Mouse (Mus musculus): Measurements from ENCODE around the gene Adgrv1. TPM values are rescaled to one million over a fixed set of nuclear protein-coding genes. Genes with fewer than 3 reads are reported as not detected.

The Adgrv1 gene
- polyA plus RNA-seq, 1 experiment from 2014 or later, result 10.3 TPM

GRCm38 (mm10) chr13:81342987-81343596, 289.9 kb downstream of the Adgrv1 start:
- Histone ChIP-seq H3K9me3 (ENCODE audit: control insufficient read depth, low read length) (no peaks in the 10 kb centered on the region), H3K36me3 (ENCODE audit: control insufficient read depth, insufficient read depth, low read length) (no peaks in the 10 kb centered on the region), H3K4me1 (ENCODE audit: control insufficient read depth, insufficient read depth, low read length) (no peaks in the 10 kb centered on the region), H3K4me3 (ENCODE audit: low read depth, low read length) (no peak overlapping the region), H3K27ac (ENCODE audit: low read depth, low read length) (no peak overlapping the region), H3K4me2 (ENCODE audit: low read depth, low read length) (no peak overlapping the region), H3K27me3 (ENCODE audit: control insufficient read depth, insufficient read depth, low read length) (no peaks in the 10 kb centered on the region), H3K9ac (replicated peaks; ENCODE audit: low read depth, low read length) (no peak overlapping the region)
- WGBS, result 81% methylated on average over 2 of the region's 2 CpGs
- no peak for ATAC-seq (ENCODE audit: low read depth)

GRCm38 (mm10) chr13:81335241-81335640, 297.7 kb downstream of the Adgrv1 start:
- no peaks in the 10 kb centered on the region for H3K27me3 ChIP-seq (ENCODE audit: control insufficient read depth, insufficient read depth, low read length)
- no peak overlapping the region for H3K27ac ChIP-seq (ENCODE audit: low read depth, low read length)
- H3K9ac ChIP-seq (replicated peaks; ENCODE audit: low read depth, low read length), result no peak overlapping the region
- 65% methylated on average over 1 of the region's 1 CpGs for WGBS
- H3K4me1 ChIP-seq (ENCODE audit: control insufficient read depth, insufficient read depth, low read length), result no peaks in the 10 kb centered on the region
- ATAC-seq (ENCODE audit: low read depth), result no peak
- H3K9me3 ChIP-seq (ENCODE audit: control insufficient read depth, low read length), result no peaks in the 10 kb centered on the region
- no peaks in the 10 kb centered on the region for H3K36me3 ChIP-seq (ENCODE audit: control insufficient read depth, insufficient read depth, low read length)
- H3K4me3 ChIP-seq (ENCODE audit: low read depth, low read length), result no peak overlapping the region
- H3K4me2 ChIP-seq (ENCODE audit: low read depth, low read length), result no peak overlapping the region

- WGBS, result 48% methylated on average over 3 of the region's 3 CpGs
- H3K4me1 ChIP-seq (ENCODE audit: control insufficient read depth, insufficient read depth, low read length), result no peaks in the 10 kb centered on the region
- ATAC-seq (ENCODE audit: low read depth), result no peak
- H3K4me3 ChIP-seq (ENCODE audit: low read depth, low read length), result no peak overlapping the region
- no peak overlapping the region for H3K4me2 ChIP-seq (ENCODE audit: low read depth, low read length)
- no peak overlapping the region for H3K27ac ChIP-seq (ENCODE audit: low read depth, low read length)
- no peaks in the 10 kb centered on the region for H3K36me3 ChIP-seq (ENCODE audit: control insufficient read depth, insufficient read depth, low read length)
- no peak overlapping the region for H3K9ac ChIP-seq (replicated peaks; ENCODE audit: low read depth, low read length)
- H3K27me3 ChIP-seq (ENCODE audit: control insufficient read depth, insufficient read depth, low read length), result no peaks in the 10 kb centered on the region
- H3K9me3 ChIP-seq (ENCODE audit: control insufficient read depth, low read length), result no peaks in the 10 kb centered on the region
Measured at GRCm38 (mm10) chr13:81332018-81332417, 300.9 kb downstream of the Adgrv1 start.

- no peak overlapping the region for H3K9ac ChIP-seq (replicated peaks; ENCODE audit: low read depth, low read length)
Measured at GRCm38 (mm10) chr13:81329762-81330161, 303.2 kb downstream of the Adgrv1 start.

GRCm38 (mm10) chr13:81328181-81328580, 304.8 kb downstream of the Adgrv1 start:
- Histone ChIP-seq H3K27ac (ENCODE audit: low read depth, low read length) (no peak overlapping the region), H3K4me2 (ENCODE audit: low read depth, low read length) (no peak overlapping the region), H3K27me3 (ENCODE audit: control insufficient read depth, insufficient read depth, low read length) (no peaks in the 10 kb centered on the region), H3K9ac (replicated peaks; ENCODE audit: low read depth, low read length) (no peak overlapping the region), H3K9me3 (ENCODE audit: control insufficient read depth, low read length) (no peaks in the 10 kb centered on the region), H3K4me1 (ENCODE audit: control insufficient read depth, insufficient read depth, low read length) (no peaks in the 10 kb centered on the region), H3K36me3 (ENCODE audit: control insufficient read depth, insufficient read depth, low read length) (no peaks in the 10 kb centered on the region), H3K4me3 (ENCODE audit: low read depth, low read length) (no peak overlapping the region)
- WGBS, result 91% methylated on average over 1 of the region's 1 CpGs
- ATAC-seq (ENCODE audit: low read depth), result no peak

More at GRCm38 (mm10) chr13:81329762-81330161, 303.2 kb downstream of the Adgrv1 start:
- Histone ChIP-seq H3K4me3 (ENCODE audit: low read depth, low read length) (no peak overlapping the region), H3K4me1 (ENCODE audit: control insufficient read depth, insufficient read depth, low read length) (no peaks in the 10 kb centered on the region), H3K36me3 (ENCODE audit: control insufficient read depth, insufficient read depth, low read length) (no peaks in the 10 kb centered on the region), H3K4me2 (ENCODE audit: low read depth, low read length) (no peak overlapping the region), H3K27ac (ENCODE audit: low read depth, low read length) (no peak overlapping the region), H3K9me3 (ENCODE audit: control insufficient read depth, low read length) (no peaks in the 10 kb centered on the region), H3K27me3 (ENCODE audit: control insufficient read depth, insufficient read depth, low read length) (no peaks in the 10 kb centered on the region)
- 93% methylated on average over 5 of the region's 5 CpGs for WGBS
- no peak for ATAC-seq (ENCODE audit: low read depth)

- no peaks in the 10 kb centered on the region for H3K9me3 ChIP-seq (ENCODE audit: control insufficient read depth, low read length)
- WGBS, result 97% methylated on average over 2 of the region's 2 CpGs
Measured at GRCm38 (mm10) chr13:81325606-81326215, 307.2 kb downstream of the Adgrv1 start.

GRCm38 (mm10) chr13:81323546-81324316, 309.2 kb downstream of the Adgrv1 start:
- Histone ChIP-seq H3K27me3 (ENCODE audit: control insufficient read depth, insufficient read depth, low read length) (no peaks in the 10 kb centered on the region), H3K36me3 (ENCODE audit: control insufficient read depth, insufficient read depth, low read length) (no peaks in the 10 kb centered on the region), H3K4me3 (ENCODE audit: low read depth, low read length) (no peak overlapping the region), H3K4me2 (ENCODE audit: low read depth, low read length) (no peak overlapping the region), H3K9me3 (ENCODE audit: control insufficient read depth, low read length) (no peaks in the 10 kb centered on the region), H3K4me1 (ENCODE audit: control insufficient read depth, insufficient read depth, low read length) (no peaks in the 10 kb centered on the region), H3K9ac (replicated peaks; ENCODE audit: low read depth, low read length) (no peak overlapping the region), H3K27ac (ENCODE audit: low read depth, low read length) (no peak overlapping the region)
- WGBS, result 95% methylated on average over 3 of the region's 3 CpGs
- no peak for ATAC-seq (ENCODE audit: low read depth)

More at GRCm38 (mm10) chr13:81325606-81326215, 307.2 kb downstream of the Adgrv1 start:
- H3K4me2 ChIP-seq (ENCODE audit: low read depth, low read length), result no peak overlapping the region
- H3K4me3 ChIP-seq (ENCODE audit: low read depth, low read length), result no peak overlapping the region
- H3K36me3 ChIP-seq (ENCODE audit: control insufficient read depth, insufficient read depth, low read length), result no peaks in the 10 kb centered on the region
- H3K27ac ChIP-seq (ENCODE audit: low read depth, low read length), result no peak overlapping the region
- no peak overlapping the region for H3K9ac ChIP-seq (replicated peaks; ENCODE audit: low read depth, low read length)
- no peaks in the 10 kb centered on the region for H3K27me3 ChIP-seq (ENCODE audit: control insufficient read depth, insufficient read depth, low read length)
- ATAC-seq (ENCODE audit: low read depth), result no peak
- no peaks in the 10 kb centered on the region for H3K4me1 ChIP-seq (ENCODE audit: control insufficient read depth, insufficient read depth, low read length)

GRCm38 (mm10) chr13:81316581-81316980, 316.4 kb downstream of the Adgrv1 start:
- Histone ChIP-seq H3K4me2 (ENCODE audit: low read depth, low read length) (no peak overlapping the region), H3K9ac (replicated peaks; ENCODE audit: low read depth, low read length) (no peak overlapping the region), H3K27me3 (ENCODE audit: control insufficient read depth, insufficient read depth, low read length) (no peaks in the 10 kb centered on the region), H3K9me3 (ENCODE audit: control insufficient read depth, low read length) (no peaks in the 10 kb centered on the region), H3K27ac (ENCODE audit: low read depth, low read length) (no peak overlapping the region), H3K36me3 (ENCODE audit: control insufficient read depth, insufficient read depth, low read length) (no peaks in the 10 kb centered on the region), H3K4me3 (ENCODE audit: low read depth, low read length) (no peak overlapping the region), H3K4me1 (ENCODE audit: control insufficient read depth, insufficient read depth, low read length) (no peaks in the 10 kb centered on the region)
- no peak for ATAC-seq (ENCODE audit: low read depth)
- 87% methylated on average over 4 of the region's 4 CpGs for WGBS

Data from neural tube, embryonic 14.5 days (tissue).